In the genomic region with DNA sequence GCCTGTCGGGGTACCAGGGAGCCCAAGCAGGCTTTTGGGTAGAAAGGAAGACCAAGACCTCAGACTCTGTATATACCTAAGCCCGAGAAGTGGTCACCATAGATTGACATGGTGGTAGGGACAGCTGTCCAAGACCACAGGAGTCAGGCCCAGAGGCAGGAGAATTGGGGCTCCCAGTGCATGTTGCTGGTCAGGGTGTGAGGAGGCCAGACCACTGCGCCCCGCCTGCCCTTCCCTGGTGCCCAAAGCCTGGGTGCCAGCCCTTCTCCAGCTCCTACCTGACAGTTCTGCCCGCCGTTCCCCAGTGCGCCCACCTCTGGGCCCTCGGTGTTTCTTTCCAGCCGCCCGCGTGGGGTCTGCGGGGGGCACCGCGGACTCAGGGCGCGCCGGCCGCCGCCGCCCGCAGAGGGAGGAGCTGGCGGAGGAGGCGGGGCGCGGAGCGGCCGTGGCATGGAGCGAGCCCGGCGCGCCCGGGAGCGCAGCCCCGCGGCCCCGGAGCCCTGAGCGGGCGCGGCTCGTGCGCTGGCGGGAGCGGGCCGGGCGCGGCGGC, we compare ENCODE assay signal across 9 mouse cellular contexts. TPM values are rescaled to one million over a fixed set of nuclear protein-coding genes. Genes with fewer than 3 reads are reported as not detected.
A peak's percentile ranks its signal among the peaks of the same experiment; 100 is the strongest.
DNase-seq lines count a peak whose midpoint lies in the region; ATAC-seq and TF ChIP-seq lines count a peak whose summit lies in the region.
"Had no signal": no experiment of that assay in that cellular context is flagged by ENCODE, and none has a peak within 500 bp of the region (broad histone marks: within the 10 kb centered on the region; RNA-seq: fewer than 3 reads in every experiment).

No protein-coding gene starts in this region.

- peaks cover 9% of the 10 kb centered on the region for H3K4me1 ChIP-seq in forebrain, embryonic 12.5 days
- no peaks in the 10 kb centered on the region for H3K4me1 ChIP-seq in liver, embryonic 14.5 days (replicated peaks; ENCODE audit: control insufficient read depth in 2 of 2, insufficient read depth in 2 of 2, low read length in 1 of 2)

- no peak for TF ChIP-seq CTCF in gastrocnemius, adult 2 months (IDR thresholded peaks at IDR 0.05)
- no peak for TF ChIP-seq CTCF in liver, embryonic 14.5 days (IDR thresholded peaks at IDR 0.05; ENCODE audit: low read depth)

- no peaks in the 10 kb centered on the region for H3K36me3 ChIP-seq in forebrain, embryonic 12.5 days (replicated peaks)
- H3K36me3 ChIP-seq in liver, embryonic 14.5 days (replicated peaks; ENCODE audit: control insufficient read depth, insufficient read depth, low read depth): no peaks in the 10 kb centered on the region

- whole genome bisulfite sequencing in forebrain, embryonic 12.5 days: 3% methylated on average over 30 of the region's 47 CpGs
- 58% methylated on average over 47 of the region's 47 CpGs for WGBS in liver, embryonic 14.5 days (ENCODE audit: insufficient replicate concordance)

- ATAC-seq in forebrain, embryonic 12.5 days (ENCODE audit: low FRiP score): 0 out of 2 replicates have a peak, but pooled peaks have one; percentile 57
- no peak for ATAC-seq in liver, embryonic 14.5 days (ENCODE audit: insufficient read depth)
- no peak for ATAC-seq in erythroid progenitor cell, adult 5-6 weeks (replicated peaks; ENCODE audit: low FRiP score, poor library complexity, severe bottlenecking)

- intact Hi-C loops in gastrocnemius, adult 2 months (cut with DNase I): no loop called here

- peak overlapping the region; percentile 48; the same call in 1 of the 2 replicates for H3K9ac ChIP-seq in forebrain, embryonic 12.5 days
- H3K9ac ChIP-seq in liver, embryonic 14.5 days (replicated peaks): no peak overlapping the region

- peak overlapping the region; percentile 99 for H3K4me2 ChIP-seq in forebrain, embryonic 12.5 days
- peak overlapping the region; percentile 52 for H3K4me2 ChIP-seq in liver, embryonic 14.5 days (ENCODE audit: low read depth)

- peak; percentile 52 for DNase-seq in gastrocnemius, adult 2 months
- DNase-seq in gastrocnemius, adult 8-10 months (ENCODE audit: low spot score in 2 of 2): no peak
- peak; percentile 69 for DNase-seq in brain, adult 2 months (ENCODE audit: low read depth, low spot score)
- DNase-seq in liver, embryonic 14.5 days (ENCODE audit: low read depth in 3 of 3, low spot score in 3 of 3): no peak
- no peak for DNase-seq in spleen, postnatal 10 days (ENCODE audit: low spot score in 2 of 2)
- DNase-seq in urinary bladder, adult 18-20 months (ENCODE audit: low spot score in 2 of 2): no peak

- H3K4me3 ChIP-seq in gastrocnemius, adult 2 months: peak overlapping the region; percentile 68
- peak overlapping the region; percentile 62 for H3K4me3 ChIP-seq in forebrain, embryonic 12.5 days (replicated peaks)
- H3K4me3 ChIP-seq in liver, embryonic 14.5 days (ENCODE audit: insufficient read depth in 1 of 2, low read depth in 2 of 2, low read length in 2 of 2): peak overlapping the region in 1 of 2 experiments; percentile 26; a peak in 1 of 4 replicates

- TF ChIP-seq EP300 in liver, embryonic 14.5 days (IDR thresholded peaks at IDR 0.05; ENCODE audit: low read depth): no peak

- H3K9me3 ChIP-seq in forebrain, embryonic 12.5 days: no peaks in the 10 kb centered on the region
- H3K9me3 ChIP-seq in liver, embryonic 14.5 days (ENCODE audit: control insufficient read depth, low read length): no peaks in the 10 kb centered on the region

- H3K27me3 ChIP-seq in forebrain, embryonic 12.5 days: peaks cover 46% of the 10 kb centered on the region
- peaks cover 4% of the 10 kb centered on the region; the same call in 1 of the 2 replicates for H3K27me3 ChIP-seq in liver, embryonic 14.5 days (ENCODE audit: control insufficient read depth, insufficient read depth, low read length)

- no peak overlapping the region for H3K27ac ChIP-seq in gastrocnemius, adult 2 months
- no peak overlapping the region for H3K27ac ChIP-seq in forebrain, embryonic 12.5 days
- no peak overlapping the region for H3K27ac ChIP-seq in liver, embryonic 14.5 days

RNA-seq across cellular contexts. Expression of a gene that starts 23.9 kb away (rescaled TPM):
- 10 to 100 TPM; 12.2 to 20.4 TPM for total RNA-seq in gastrocnemius, adult 2 months (2021)
- total RNA-seq in gastrocnemius, adult 8-10 months (2022): 10 to 100 TPM in 2 of 4 experiments, 1 to 10 TPM in 2; 5.9 to 11.7 (median 8.8) TPM
- polyA plus RNA-seq in forebrain, embryonic 12.5 days (2016; fragmentation: Nextera tagmentation; extraction: Ambion mirVana): 7.9 and 8.8 TPM in 2 replicates
- polyA plus RNA-seq in liver, embryonic 14.5 days (2012; rRNA removed): 2.0 and 2.1 TPM in 2 replicates
- polyA plus RNA-seq in liver, embryonic 14.5 days (2014; fragmentation: Nextera tagmentation; extraction: Ambion mirVana): 0.39 and 0.63 TPM in 2 replicates
- 0.72 TPM in 1 of 2 replicates, not detected in the other for total RNA-seq in erythroid progenitor cell, adult 5-6 weeks (2015; ENCODE audit: low replicate concordance)
- 0.39 and 0.61 TPM in 2 replicates for total RNA-seq in erythroid progenitor cell, adult 5-6 weeks (2017; ENCODE audit: low replicate concordance)
- total RNA-seq: CH12.LX had no signal

RNA-seq across cellular contexts. Expression of a gene that starts 44.8 kb away (rescaled TPM):
- total RNA-seq in gastrocnemius, adult 2 months (2021): under 1 TPM in 1 of 2 experiments, not detected in 1; 0.23 TPM
- total RNA-seq in gastrocnemius, adult 8-10 months (2022): under 1 TPM in 1 of 4 experiments, not detected in 3; 0.51 TPM
- 1.5 and 1.7 TPM in 2 replicates for polyA plus RNA-seq in forebrain, embryonic 12.5 days (2016; fragmentation: Nextera tagmentation; extraction: Ambion mirVana)
- polyA plus RNA-seq in liver, embryonic 14.5 days (2012; rRNA removed): 0.04 and 0.05 TPM in 2 replicates
- not detected in 2 replicates for polyA plus RNA-seq in liver, embryonic 14.5 days (2014; fragmentation: Nextera tagmentation; extraction: Ambion mirVana)
- not detected in 2 replicates for total RNA-seq in erythroid progenitor cell, adult 5-6 weeks (2015; ENCODE audit: low replicate concordance)
- total RNA-seq in erythroid progenitor cell, adult 5-6 weeks (2017; ENCODE audit: low replicate concordance): not detected in 2 replicates
- total RNA-seq: CH12.LX had no signal

RNA-seq across cellular contexts. Expression of a gene that starts 46.1 kb away (rescaled TPM):
- 1 to 10 TPM; 3.0 to 4.6 TPM for total RNA-seq in gastrocnemius, adult 2 months (2021)
- total RNA-seq in gastrocnemius, adult 8-10 months (2022): 1 to 10 TPM; 1.7 to 3.9 (median 2.8) TPM
- polyA plus RNA-seq in forebrain, embryonic 12.5 days (2016; fragmentation: Nextera tagmentation; extraction: Ambion mirVana): 12.5 and 13.6 TPM in 2 replicates
- 3.2 and 3.4 TPM in 2 replicates for polyA plus RNA-seq in liver, embryonic 14.5 days (2012; rRNA removed)
- polyA plus RNA-seq in liver, embryonic 14.5 days (2014; fragmentation: Nextera tagmentation; extraction: Ambion mirVana): 2.7 and 3.1 TPM in 2 replicates
- total RNA-seq in erythroid progenitor cell, adult 5-6 weeks (2015; ENCODE audit: low replicate concordance): 2.5 and 2.9 TPM in 2 replicates
- 2.1 and 3.7 TPM in 2 replicates for total RNA-seq in erythroid progenitor cell, adult 5-6 weeks (2017; ENCODE audit: low replicate concordance)

Comparison
In these comparisons a context has a peak if more than half of its experiments do, and no peak if none do; other contexts are left out.
1. DNase-seq: peak in gastrocnemius, adult 2 months (single experiment) and brain, adult 2 months (single experiment); none in gastrocnemius, adult 8-10 months (0 of 2), liver, embryonic 14.5 days (0 of 3), spleen, postnatal 10 days (0 of 2) and urinary bladder, adult 18-20 months (0 of 2).